Mouse (Mus musculus): ENCODE measurements around the gene Mrvi1.

DNA sequence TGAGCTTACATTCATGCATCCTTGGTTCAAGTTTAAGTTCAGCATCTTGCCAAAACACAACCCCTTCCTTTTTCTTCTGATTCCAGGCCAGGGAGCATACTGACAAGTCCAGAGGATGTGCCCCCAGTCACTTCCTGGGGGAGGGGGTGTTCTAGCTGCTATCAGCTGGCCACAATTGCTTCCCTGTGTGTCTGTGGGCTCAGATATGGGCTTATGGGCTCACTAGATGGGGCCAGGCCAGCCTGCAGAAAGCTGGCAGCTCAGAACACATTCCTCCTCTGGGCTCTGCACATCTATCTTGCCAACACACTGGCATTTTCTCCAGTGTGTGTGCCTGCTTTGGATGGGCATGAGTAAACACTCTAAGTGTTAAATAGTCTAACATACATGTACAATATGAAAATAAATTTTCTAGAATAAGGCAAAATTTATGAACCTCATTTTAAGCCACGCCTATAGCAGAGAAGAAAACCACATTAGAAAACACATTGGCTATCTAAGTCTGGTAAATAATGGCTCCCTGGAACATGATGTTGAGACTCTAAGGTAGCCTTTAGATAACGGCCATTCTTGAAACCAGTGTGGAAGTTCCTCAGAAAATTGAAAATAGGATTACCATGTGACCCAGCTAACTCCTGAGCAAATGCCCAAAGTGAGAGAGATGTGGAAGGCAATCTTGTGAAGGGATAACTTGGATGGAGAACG, 22.0 kb upstream of the Mrvi1 start:
- TF ChIP-seq POLR2A (IDR thresholded peaks at IDR 0.05; ENCODE audit: extremely low read depth, insufficient read depth, low read length) = no peak
- no peak for TF ChIP-seq CTCF (IDR thresholded peaks at IDR 0.05; ENCODE audit: extremely low read depth, insufficient read depth, low read length)

Data from cortical plate, adult 2 months (tissue).